Mouse (Mus musculus) CD4-positive, CD25-positive, alpha-beta regulatory T cell, adult 9 weeks (primary cell): Measurements from ENCODE around the gene Nrxn1. TPM values are rescaled to one million over a fixed set of nuclear protein-coding genes. Genes with fewer than 3 reads are reported as not detected.

Experiments
- polyA plus RNA-seq: library from polyadenylated mRNA; unstranded; fragments of 100-300 nt; shearing (Covaris generic); gene quantifications from one replicate; pipeline ENCODE4 v1.2.1, GENCODE M21; 2017

Nrxn1 gene
- 0.14 TPM for polyA plus RNA-seq

DNA sequence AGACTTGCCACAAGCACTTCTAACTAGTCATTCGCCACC lies at the start of gene Nrxn1:
TSS of gene Nrxn1 (minus strand) at position 30 of the 39 bp plus-strand sequence.

